Mouse (Mus musculus) Patski (cell line): ENCODE data around the gene Zfp672. TPM values are rescaled to one million over a fixed set of nuclear protein-coding genes. Genes with fewer than 3 reads are reported as not detected.
"Not testable (repeated sequence)": the region's sequence is repeated elsewhere in the genome, so short reads cannot be mapped to it uniquely, and the experiment has no call there.

Experiments
- ATAC-seq: fragments of 100-300 bp; one replicate; pipeline ENCODE4 v1.8.0; 2021
- CTCF ChIA-PET: fragments of 350-600 bp; sonication (Branson Sonifier 250); formaldehyde crosslinking; loops from one replicate; lab custom pipeline; 2022; ENCODE audit warnings: inconsistent platforms; lab: Charles Lee
- POLR2A ChIA-PET: fragments of 350-600 bp; sonication (Branson Sonifier 250); formaldehyde crosslinking; loops from one replicate; lab custom pipeline; 2022; ENCODE audit warnings: antibody characterized with exemption, inconsistent platforms; lab: Charles Lee
- DNase-seq: peaks from one replicate; pipeline ENCODE4 v3.0.0-alpha.2; 2011; ENCODE audit warnings: low read depth, low spot score
- H3K27me3 ChIP-seq: fragments of 371-371 bp; one replicate; pipeline ENCODE4 v1.5.1; 2021
- CTCF ChIP-seq: fragments of 100-300 bp; IDR thresholded peaks from one replicate; pipeline ENCODE4 v1.5.1; 2021
- in situ Hi-C: fragments of 300-500 bp; cut with MboI; formaldehyde crosslinking; loops from 3 replicates; pipeline ENCODE4 v1.11.1; 2018; ENCODE audit warnings: low pct_unique_long_range_greater_than_20kb, mixed read lengths
- polyA plus RNA-seq: library from polyadenylated mRNA; unstranded; gene quantifications from one replicate; pipeline ENCODE4 v1.2.3, GENCODE M21; 2021

Zfp672 gene
- 23.1 TPM for polyA plus RNA-seq

DNA sequence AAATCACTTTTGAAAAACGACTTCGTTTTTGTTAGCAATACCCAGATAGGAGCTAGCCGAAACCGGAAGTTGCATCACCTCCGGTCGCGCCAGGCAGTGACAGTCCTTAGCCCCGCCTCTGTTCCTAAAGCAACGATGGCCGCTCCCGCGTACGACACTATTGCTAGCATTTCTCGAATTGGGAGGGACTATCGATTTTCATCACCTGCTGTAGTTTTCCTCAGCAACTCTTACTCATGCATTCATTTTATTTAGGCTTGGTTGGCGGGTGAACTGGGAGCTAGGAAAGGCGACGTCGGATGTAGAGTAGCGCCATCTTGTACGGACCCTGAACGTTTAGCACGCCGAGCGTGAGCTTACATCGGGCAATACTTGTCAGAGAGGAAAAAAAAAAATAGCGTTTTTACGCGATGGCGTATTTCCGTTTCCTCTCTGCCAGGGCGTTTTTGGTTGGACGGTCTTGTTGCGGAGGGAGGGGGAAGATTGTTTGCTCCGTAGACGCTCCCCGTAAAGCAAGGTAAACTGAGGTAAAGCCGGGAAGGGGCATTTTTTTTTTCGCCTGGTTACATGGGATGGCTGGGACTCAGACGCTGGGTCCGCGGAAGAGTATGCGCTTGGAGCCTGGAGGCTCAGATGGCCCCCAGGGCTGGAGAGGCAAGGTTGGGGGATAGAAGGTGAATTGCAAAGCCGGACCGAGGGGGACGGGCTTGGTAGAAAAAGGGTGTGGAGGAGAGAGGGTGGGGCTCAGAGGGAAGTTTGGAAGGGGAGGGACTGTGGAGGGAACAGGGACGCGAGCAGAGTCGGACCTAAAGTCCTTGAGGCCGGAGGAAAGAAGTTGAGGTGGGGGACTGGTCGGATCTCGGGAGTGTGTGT lies at the start of gene Zfp672, which contains the start of gene Sh3bp5l:
TSS of gene Zfp672 (minus strand) at position 64 of the 873 bp plus-strand sequence.
TSS of gene Sh3bp5l (plus strand) at position 449 of the 873 bp plus-strand sequence.
- CTCF ChIA-PET = interaction anchor here (1.2 to 2.1 kb wide), 2 partner anchors 23 to 105 kb away, joined by 3 to 6 read pairs; no protein-coding TSS in a partner anchor
- peak; percentile 62 for ATAC-seq
- in situ Hi-C loops = loop anchor here (25.0 kb wide), 1 partner anchor 1357 kb away; no protein-coding TSS in a partner anchor
- no peaks in the 10 kb centered on the region for H3K27me3 ChIP-seq
- DNase-seq = peak; percentile 76
- TF ChIP-seq CTCF = no peak
- POLR2A ChIA-PET = interaction anchor here (0.6 to 1.5 kb wide), 2 partner anchors 10 to 83 kb away, joined by 3 read pairs; no protein-coding TSS in a partner anchor

DNA sequence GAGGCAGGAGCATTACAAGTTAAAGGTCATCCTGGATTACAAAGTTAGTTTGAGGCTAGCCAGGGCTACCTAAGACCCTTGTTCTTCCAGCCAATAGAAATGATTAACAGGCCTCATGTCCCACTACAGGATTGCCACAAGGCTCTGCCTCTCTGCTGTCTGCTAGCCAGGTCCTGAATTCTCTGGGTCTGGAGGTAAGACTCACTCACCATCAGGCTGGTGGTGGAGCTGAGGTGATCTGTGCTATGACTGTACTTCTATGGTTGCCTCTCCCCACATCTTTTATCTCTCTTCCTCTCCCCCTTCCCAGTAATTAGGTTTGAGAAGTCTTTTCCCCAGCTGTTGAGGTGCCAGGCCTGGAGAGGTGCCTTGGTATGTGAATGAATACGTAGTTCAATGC lies 49.4 kb upstream of the Zfp672 start:
- DNase-seq (no peak), ATAC-seq (no peak)
- ChIA-PET CTCF (no interaction called here), POLR2A (no interaction called here)
- in situ Hi-C loops = no loop called here
- no peaks in the 10 kb centered on the region for H3K27me3 ChIP-seq
- no peak for TF ChIP-seq CTCF

DNA sequence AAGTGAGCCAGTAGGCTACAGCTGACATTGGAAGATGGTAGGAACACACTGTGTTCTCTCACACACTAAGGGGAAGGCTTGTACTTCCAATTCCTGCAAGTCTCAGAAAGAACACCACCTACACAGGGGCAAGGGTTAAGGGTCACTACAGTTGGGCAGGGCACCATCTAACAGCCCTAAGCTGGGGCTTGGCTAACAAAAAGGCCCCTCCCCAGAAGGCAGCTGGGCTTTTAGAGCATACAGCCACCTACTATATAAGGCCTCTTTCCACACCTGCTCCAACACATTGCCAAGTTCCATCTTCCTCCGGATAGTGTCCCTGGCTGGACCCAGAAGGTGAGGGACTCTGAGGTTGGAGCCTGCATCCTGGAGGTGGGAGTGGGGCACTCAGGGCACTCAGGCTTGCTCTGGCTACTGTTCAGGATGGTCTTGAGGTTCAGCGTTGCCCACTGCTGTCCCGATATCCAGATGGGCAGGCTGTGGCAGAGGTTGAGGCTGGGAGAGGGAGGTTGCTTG lies 48.7 kb upstream of the Zfp672 start, which contains the start of gene Lypd8:
TSS of gene Lypd8 (plus strand) at position 281 of the 516 bp plus-strand sequence.
- ATAC-seq (no peak), DNase-seq (no peak)
- in situ Hi-C loops = no loop called here
- no peaks in the 10 kb centered on the region for H3K27me3 ChIP-seq
- ChIA-PET CTCF (no interaction called here), POLR2A (no interaction called here)
- no peak for TF ChIP-seq CTCF

GRCm38 (mm10) chr11:58377686-58378085 lies 47.5 kb upstream of the Zfp672 start:
- CTCF ChIA-PET = no interaction called here
- POLR2A ChIA-PET = interaction anchor here (0.6 kb wide), 1 partner anchor 117 kb away, joined by 3 read pairs; no protein-coding TSS in a partner anchor
- DNase-seq (no peak), ATAC-seq (no peak)
- no peaks in the 10 kb centered on the region for H3K27me3 ChIP-seq
- in situ Hi-C loops = no loop called here
- TF ChIP-seq CTCF = no peak

DNA sequence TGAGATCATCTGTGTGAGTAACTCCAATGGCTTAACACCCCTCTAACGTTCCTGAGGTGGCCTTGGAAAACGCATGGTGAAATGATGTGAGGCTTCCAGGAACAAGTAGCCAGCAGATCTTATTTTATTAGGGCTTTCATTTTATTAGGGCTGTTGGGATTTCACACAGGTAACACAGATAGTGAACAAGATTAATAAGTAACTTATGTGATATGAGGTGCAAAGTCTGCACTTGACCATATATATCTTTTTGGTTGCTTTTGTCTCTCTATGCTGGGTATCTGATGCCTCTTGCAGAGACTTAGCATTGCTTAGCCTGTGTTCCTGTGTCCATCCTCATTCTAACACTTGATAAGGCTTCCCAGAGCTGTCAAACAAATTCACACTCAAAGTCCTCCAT lies 47.1 kb upstream of the Zfp672 start:
- ChIA-PET POLR2A (no interaction called here), CTCF (no interaction called here)
- no peak for DNase-seq
- no peak for ATAC-seq
- H3K27me3 ChIP-seq = no peaks in the 10 kb centered on the region
- in situ Hi-C loops = no loop called here
- TF ChIP-seq CTCF = no peak

- CTCF ChIA-PET, POLR2A ChIA-PET, H3K27me3 ChIP-seq, ATAC-seq, DNase-seq, in situ Hi-C loops: not testable (repeated sequence)
Observed at GRCm38 (mm10) chr11:58366191-58366590, 36.1 kb upstream of the Zfp672 start.

DNA sequence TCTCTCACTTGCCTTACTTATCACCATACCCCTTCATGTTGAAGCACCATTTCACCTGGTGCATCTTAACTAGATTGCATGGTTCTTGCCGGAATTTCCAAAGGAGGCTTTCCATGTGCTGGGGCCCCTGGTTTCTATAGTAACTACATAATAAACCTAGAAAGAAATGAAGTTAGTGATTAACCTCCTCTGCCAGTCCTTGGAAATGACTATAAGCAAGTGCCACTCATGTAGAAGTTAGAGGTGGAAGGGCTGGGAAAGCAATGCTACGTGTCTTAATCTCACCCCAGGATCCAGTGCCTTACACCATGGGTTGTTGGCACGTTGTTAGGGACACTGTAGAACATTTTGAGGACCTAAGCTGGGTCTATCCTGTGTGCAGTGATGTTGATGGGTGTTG lies 34.3 kb upstream of the Zfp672 start:
- in situ Hi-C loops = no loop called here
- ChIA-PET CTCF (no interaction called here), POLR2A (no interaction called here)
- no peaks in the 10 kb centered on the region for H3K27me3 ChIP-seq
- TF ChIP-seq CTCF = no peak
- no peak for ATAC-seq
- DNase-seq = no peak

GRCm38 (mm10) chr11:58362562-58362961 lies 32.4 kb upstream of the Zfp672 start:
- DNase-seq, ATAC-seq, POLR2A ChIA-PET, CTCF ChIA-PET, in situ Hi-C loops, H3K27me3 ChIP-seq: not testable (repeated sequence)

- no peak for TF ChIP-seq CTCF
- H3K27me3 ChIP-seq = no peaks in the 10 kb centered on the region
- in situ Hi-C loops = no loop called here
- ChIA-PET CTCF (interaction anchor here (0.9 to 1.7 kb wide), 2 partner anchors 17 to 25 kb away, joined by 3 to 5 read pairs; no protein-coding TSS in a partner anchor), POLR2A (no interaction called here)
- no peak for ATAC-seq
- DNase-seq = no peak
Observed at GRCm38 (mm10) chr11:58357844-58358534, 27.9 kb upstream of the Zfp672 start.

- DNase-seq (no peak), ATAC-seq (no peak)
- CTCF ChIA-PET = no interaction called here
- POLR2A ChIA-PET = no interaction called here
- TF ChIP-seq CTCF = no peak
- H3K27me3 ChIP-seq = no peaks in the 10 kb centered on the region
- in situ Hi-C loops = no loop called here
Observed at GRCm38 (mm10) chr11:58357042-58357441, 26.9 kb upstream of the Zfp672 start.
